Mouse (Mus musculus) heart, embryonic 11.5 days (tissue): ENCODE data around the gene Ric8b. TPM values are rescaled to one million over a fixed set of nuclear protein-coding genes. Genes with fewer than 3 reads are reported as not detected.

Experiments used
- ATAC-seq: fragments of 200-750 bp; cut with Nextera tagmentation; replicated peaks from 2 replicates; pipeline ENCODE4 v1.8.0; 2017; ENCODE audit warnings: moderate library complexity; ENCODE audit not compliant: insufficient number of reproducible peaks, low FRiP score, low TSS enrichment
- H3K27ac ChIP-seq: fragments of 300-500 bp; sonication (generic); 2 replicates; pipeline ENCODE4 v1.5.1; 2014; ENCODE audit warnings: mild to moderate bottlenecking, low read depth, low read length
- H3K27me3 ChIP-seq: fragments of 300-500 bp; sonication (generic); 2 replicates; pipeline ENCODE4 v1.6.1; 2014; ENCODE audit warnings: mild to moderate bottlenecking, low read length, mixed read lengths; ENCODE audit not compliant: control insufficient read depth, insufficient read depth
- H3K36me3 ChIP-seq: fragments of 300-500 bp; sonication (generic); 2 replicates; pipeline ENCODE4 v1.6.1; 2014; ENCODE audit warnings: mild to moderate bottlenecking, low read length, moderate library complexity, mixed read lengths; ENCODE audit not compliant: control insufficient read depth, insufficient read depth
- H3K4me1 ChIP-seq: fragments of 300-500 bp; sonication (generic); 2 replicates; pipeline ENCODE4 v1.6.1; 2014; ENCODE audit warnings: low read length; ENCODE audit not compliant: control insufficient read depth, insufficient read depth
- H3K4me2 ChIP-seq: fragments of 300-500 bp; sonication (generic); 2 replicates; pipeline ENCODE4 v1.6.1; 2014; ENCODE audit warnings: mild to moderate bottlenecking, moderate library complexity
- H3K4me3 ChIP-seq: fragments of 300-500 bp; sonication (generic); 2 replicates; pipeline ENCODE4 v1.5.1; 2014; ENCODE audit warnings: low read depth, low read length
- H3K9ac ChIP-seq: fragments of 300-500 bp; sonication (generic); 2 replicates; pipeline ENCODE4 v1.6.1; 2014; ENCODE audit warnings: mild to moderate bottlenecking, low read depth, low read length, moderate library complexity
- H3K9me3 ChIP-seq: fragments of 300-500 bp; sonication (generic); replicated peaks from 2 replicates; pipeline ENCODE4 v1.6.1; 2016; ENCODE audit warnings: low read length; ENCODE audit not compliant: control insufficient read depth
- WGBS: fragments of 180-500 bp; shearing (Covaris S2); extraction: QIAGEN DNeasy Blood & Tissue Kit; methylation state at CpG from one replicate; pipeline ENCODE4 v1.1.7; 2014; ENCODE audit not compliant: insufficient replicate concordance; 5-methylcytosine and 5-hydroxymethylcytosine counted together
- polyA plus RNA-seq: library from polyadenylated mRNA; unstranded; fragments of >200 nt; fragmentation: Nextera tagmentation; extraction: Ambion mirVana; gene quantifications from 2 replicates; pipeline ENCODE4 v1.2.1, GENCODE M21; 2014

The Ric8b gene
- polyA plus RNA-seq, 1 experiment from 2014 or later: 17.1 TPM

DNA sequence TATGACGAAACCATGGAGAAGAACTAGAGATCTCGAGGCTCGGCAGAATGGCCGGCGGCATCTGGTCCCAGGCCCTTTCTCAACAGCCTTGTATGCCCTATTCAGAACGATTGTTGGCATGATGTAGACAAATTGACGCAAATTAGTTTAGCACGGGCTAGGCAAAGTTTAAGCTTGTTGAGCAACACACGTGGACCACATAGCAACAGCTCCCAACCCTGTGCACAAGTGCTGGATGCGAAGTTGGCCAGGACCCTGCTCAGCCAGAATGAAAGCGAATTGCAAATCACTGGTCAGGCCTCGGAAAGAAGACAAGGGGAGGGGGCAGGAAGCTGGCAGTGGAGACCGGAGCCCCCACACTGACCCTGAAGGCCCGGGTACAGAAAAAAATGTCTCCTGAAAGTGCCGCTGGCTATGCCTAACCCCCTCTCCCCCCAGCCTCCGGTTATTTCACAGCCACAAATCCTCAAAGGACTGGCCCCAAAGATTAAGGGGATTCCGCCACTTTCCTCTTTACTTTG lies 126.8 kb downstream of the Ric8b start:
- H3K27ac ChIP-seq: peak overlapping the region; percentile 86
- H3K4me3 ChIP-seq: peak overlapping the region; percentile 41
- H3K4me1 ChIP-seq: peaks cover 2% of the 10 kb centered on the region; the same call in 1 of the 2 replicates
- no peaks in the 10 kb centered on the region for H3K36me3 ChIP-seq
- H3K4me2 ChIP-seq: peak overlapping the region; percentile 68
- peak overlapping the region; percentile 69 for H3K9ac ChIP-seq
- ATAC-seq: no peak
- H3K27me3 ChIP-seq: no peaks in the 10 kb centered on the region
- 19% methylated on average over 17 of the region's 17 CpGs for WGBS
- no peaks in the 10 kb centered on the region for H3K9me3 ChIP-seq

GRCm38 (mm10) chr10:85044732-85045720 lies 127.6 kb downstream of the Ric8b start:
- WGBS: 6% methylated on average over 24 of the region's 24 CpGs
- H3K9ac ChIP-seq: peak overlapping the region; percentile 69
- H3K4me3 ChIP-seq: peak overlapping the region; percentile 41
- H3K36me3 ChIP-seq: no peaks in the 10 kb centered on the region
- peak overlapping the region; percentile 68 for H3K4me2 ChIP-seq
- no peaks in the 10 kb centered on the region for H3K9me3 ChIP-seq
- H3K4me1 ChIP-seq: peaks cover 2% of the 10 kb centered on the region; the same call in 1 of the 2 replicates
- H3K27ac ChIP-seq: peak overlapping the region; percentile 86
- no peaks in the 10 kb centered on the region for H3K27me3 ChIP-seq
- ATAC-seq: no peak

- Histone ChIP-seq H3K27me3 (no peaks in the 10 kb centered on the region), H3K4me2 (no peak overlapping the region), H3K4me3 (no peak overlapping the region), H3K9me3 (no peaks in the 10 kb centered on the region), H3K27ac (no peak overlapping the region), H3K9ac (no peak overlapping the region), H3K4me1 (peaks cover 2% of the 10 kb centered on the region; the same call in 1 of the 2 replicates), H3K36me3 (no peaks in the 10 kb centered on the region)
- 34% methylated on average over 5 of the region's 5 CpGs for WGBS
- ATAC-seq: no peak
Measured at GRCm38 (mm10) chr10:85046585-85046984, 129.2 kb downstream of the Ric8b start.

GRCm38 (mm10) chr10:85048008-85048407 lies 130.6 kb downstream of the Ric8b start:
- 87% methylated on average over 8 of the region's 8 CpGs for WGBS
- no peaks in the 10 kb centered on the region for H3K9me3 ChIP-seq

GRCm38 (mm10) chr10:85050668-85051208 lies 133.3 kb downstream of the Ric8b start:
- Histone ChIP-seq H3K9ac (no peak overlapping the region), H3K27me3 (no peaks in the 10 kb centered on the region), H3K4me2 (no peak overlapping the region), H3K9me3 (no peaks in the 10 kb centered on the region), H3K27ac (no peak overlapping the region), H3K4me1 (no peaks in the 10 kb centered on the region), H3K36me3 (no peaks in the 10 kb centered on the region), H3K4me3 (no peak overlapping the region)
- 45% methylated on average over 4 of the region's 4 CpGs for WGBS
- no peak for ATAC-seq

More at GRCm38 (mm10) chr10:85048008-85048407, 130.6 kb downstream of the Ric8b start:
- Histone ChIP-seq H3K4me3 (no peak overlapping the region), H3K4me1 (peaks cover 2% of the 10 kb centered on the region; the same call in 1 of the 2 replicates), H3K27me3 (no peaks in the 10 kb centered on the region), H3K9ac (no peak overlapping the region), H3K4me2 (no peak overlapping the region), H3K36me3 (no peaks in the 10 kb centered on the region), H3K27ac (no peak overlapping the region)
- ATAC-seq: no peak

DNA sequence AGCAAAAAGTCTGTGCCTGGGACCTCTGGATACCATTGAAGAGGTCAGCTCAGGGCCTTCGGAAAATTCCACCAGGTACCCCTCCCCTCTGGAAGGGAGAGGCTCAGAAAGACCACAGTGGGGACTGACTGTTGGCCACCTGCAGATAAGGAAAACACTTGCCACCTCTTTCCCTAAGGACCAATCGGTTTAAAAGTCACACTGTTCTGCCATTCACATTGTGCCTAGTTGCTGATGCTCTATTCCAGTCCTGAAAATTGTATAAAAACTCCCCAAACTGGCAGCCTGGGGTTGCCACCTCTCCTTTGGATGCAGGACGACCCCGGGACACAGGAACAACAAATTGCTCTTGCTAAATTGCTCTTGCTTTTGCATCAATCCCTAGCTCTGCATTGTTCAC lies 135.0 kb downstream of the Ric8b start:
- ATAC-seq: no peak
- Histone ChIP-seq H3K27me3 (no peaks in the 10 kb centered on the region), H3K4me2 (no peak overlapping the region), H3K9me3 (no peaks in the 10 kb centered on the region), H3K4me1 (no peaks in the 10 kb centered on the region), H3K4me3 (no peak overlapping the region), H3K9ac (no peak overlapping the region), H3K36me3 (no peaks in the 10 kb centered on the region), H3K27ac (no peak overlapping the region)
- WGBS: 31% methylated on average over 4 of the region's 4 CpGs

- no peak overlapping the region for H3K27ac ChIP-seq
- H3K27me3 ChIP-seq: no peaks in the 10 kb centered on the region
- no peak overlapping the region for H3K4me3 ChIP-seq
- no peaks in the 10 kb centered on the region for H3K36me3 ChIP-seq
- WGBS: 86% methylated on average over 2 of the region's 2 CpGs
- ATAC-seq: no peak
- H3K9me3 ChIP-seq: no peaks in the 10 kb centered on the region
- H3K9ac ChIP-seq: no peak overlapping the region
- H3K4me2 ChIP-seq: no peak overlapping the region
- no peaks in the 10 kb centered on the region for H3K4me1 ChIP-seq
Measured at GRCm38 (mm10) chr10:85054876-85055275, 137.5 kb downstream of the Ric8b start.
